Mouse (Mus musculus) mesoderm, embryonic 11.5 days (tissue): ENCODE measurements around the gene Gmppb.

Source experiments
- DNase-seq: peaks from one replicate; pipeline ENCODE4 v3.0.0-alpha.2; 2012; ENCODE audit warnings: low read depth, low spot score

Gmppb gene

GRCm38 (mm10) chr9:108073141-108073930, 24.3 kb downstream of the Gmppb start:
- no peak for DNase-seq

GRCm38 (mm10) chr9:108080168-108080567, 31.1 kb downstream of the Gmppb start, which contains the start of gene Mst1:
Gene Mst1 (plus strand): TSS chr9:108080436.
- DNase-seq, result no peak

GRCm38 (mm10) chr9:108082549-108082948, 33.5 kb downstream of the Gmppb start:
- no peak for DNase-seq

- no peak for DNase-seq
These were observed 34.0 kb downstream of the Gmppb start, which contains the start of gene Rnf123 for GRCm38 (mm10) chr9:108082988-108083431. Gene Rnf123 (minus strand): TSS chr9:108083346.

GRCm38 (mm10) chr9:108083561-108083960, 34.5 kb downstream of the Gmppb start:
- DNase-seq, result no peak

GRCm38 (mm10) chr9:108085261-108085660, 36.2 kb downstream of the Gmppb start:
- no peak for DNase-seq

- DNase-seq, result no peak
These were observed 41.6 kb downstream of the Gmppb start for GRCm38 (mm10) chr9:108090611-108091120.

- no peak for DNase-seq
These were observed 44.5 kb downstream of the Gmppb start for GRCm38 (mm10) chr9:108093586-108093985.

GRCm38 (mm10) chr9:108094184-108094941, 45.3 kb downstream of the Gmppb start, which contains the start of gene Apeh:
Gene Apeh (minus strand): TSS chr9:108094606.
- peak; percentile 95 for DNase-seq

- DNase-seq, result no peak
These were observed 46.0 kb downstream of the Gmppb start for GRCm38 (mm10) chr9:108094998-108095411.

- DNase-seq, result peak; percentile 86
These were observed 46.5 kb downstream of the Gmppb start for GRCm38 (mm10) chr9:108095518-108095917.

- no peak for DNase-seq
These were observed 47.1 kb downstream of the Gmppb start for GRCm38 (mm10) chr9:108095949-108096712.

GRCm38 (mm10) chr9:108099619-108100018, 50.6 kb downstream of the Gmppb start:
- DNase-seq, result no peak
